12 mouse cellular contexts compared by ENCODE assay signal in the genomic region with DNA sequence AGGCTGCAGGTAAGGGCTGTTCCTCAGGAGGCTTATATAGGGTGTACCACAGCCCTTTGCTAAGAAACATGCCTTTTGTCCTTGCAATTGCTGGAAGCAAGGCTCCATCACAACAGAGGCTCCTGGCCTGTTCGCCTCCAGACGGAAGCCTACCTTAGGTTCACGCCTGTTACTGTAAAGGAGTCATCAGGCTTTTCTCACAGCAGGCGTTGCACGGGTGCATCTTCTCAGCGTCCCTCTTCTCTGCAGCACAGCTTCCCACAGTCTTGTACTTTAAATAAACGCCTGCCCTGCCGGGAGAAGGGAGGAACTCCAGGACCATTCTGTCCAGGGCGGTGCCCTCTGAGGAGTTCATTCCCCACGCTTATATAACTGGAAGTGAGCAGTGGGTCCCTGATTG.
DNase-seq lines count a peak whose midpoint lies in the region; ATAC-seq lines count a peak whose summit lies in the region.
"Had no signal": no experiment of that assay in that cellular context is flagged by ENCODE, and none has a peak within 500 bp of the region (broad histone marks: within the 10 kb centered on the region; RNA-seq: fewer than 3 reads in every experiment).

No protein-coding gene starts in this region.

- peak overlapping the region; percentile 10; the same call in 1 of the 2 replicates for H3K9ac ChIP-seq in heart, embryonic 14.5 days (ENCODE audit: low read length)
- no peak overlapping the region for H3K9ac ChIP-seq in midbrain, embryonic 13.5 days (replicated peaks)
- no peak overlapping the region for H3K9ac ChIP-seq in midbrain, embryonic 11.5 days (ENCODE audit: low read length)
- H3K9ac ChIP-seq in stomach, embryonic 14.5 days (replicated peaks; ENCODE audit: low read depth, low read length): no peak overlapping the region
- H3K9ac ChIP-seq: liver, embryonic 15.5 days had no signal

- no peak for ATAC-seq in heart, embryonic 14.5 days (ENCODE audit: insufficient number of reproducible peaks, insufficient read depth, low FRiP score, low read depth)
- 0 out of 2 replicates have a peak, but pooled peaks have one; percentile 13 for ATAC-seq in midbrain, embryonic 13.5 days
- ATAC-seq in midbrain, embryonic 11.5 days (ENCODE audit: low FRiP score): no peak
- peak; percentile 17; the same call in 1 of the 2 replicates for ATAC-seq in granulocyte monocyte progenitor cell, adult 5-6 weeks (replicated peaks; ENCODE audit: poor library complexity, severe bottlenecking)
- 0 out of 2 replicates have a peak, but pooled peaks have one; percentile 25 for ATAC-seq in stomach, embryonic 14.5 days (ENCODE audit: insufficient number of reproducible peaks, insufficient read depth, low FRiP score, low read depth)

- no peaks in the 10 kb centered on the region for H3K36me3 ChIP-seq in heart, embryonic 14.5 days (ENCODE audit: control insufficient read depth, insufficient read depth, low read length)
- no peaks in the 10 kb centered on the region for H3K36me3 ChIP-seq in midbrain, embryonic 13.5 days
- H3K36me3 ChIP-seq in midbrain, embryonic 11.5 days (ENCODE audit: control insufficient read depth, insufficient read depth, low read length): no peaks in the 10 kb centered on the region
- no peaks in the 10 kb centered on the region for H3K36me3 ChIP-seq in stomach, embryonic 14.5 days (ENCODE audit: control insufficient read depth, insufficient read depth, low read length)
- H3K36me3 ChIP-seq: liver, embryonic 15.5 days had no signal

- H3K4me2 ChIP-seq in heart, embryonic 14.5 days (ENCODE audit: low read length): no peak overlapping the region
- no peak overlapping the region for H3K4me2 ChIP-seq in midbrain, embryonic 13.5 days (replicated peaks)
- no peak overlapping the region for H3K4me2 ChIP-seq in midbrain, embryonic 11.5 days
- H3K4me2 ChIP-seq in stomach, embryonic 14.5 days (replicated peaks; ENCODE audit: low read depth, low read length): no peak overlapping the region
- H3K4me2 ChIP-seq: liver, embryonic 15.5 days had no signal

- peaks cover 26 to 60% of the 10 kb centered on the region in 2 experiments for H3K4me1 ChIP-seq in heart, embryonic 14.5 days (ENCODE audit: control insufficient read depth in 2 of 2, insufficient read depth in 2 of 2, low read length in 2 of 2)
- peaks cover 40% of the 10 kb centered on the region for H3K4me1 ChIP-seq in midbrain, embryonic 13.5 days (replicated peaks)
- H3K4me1 ChIP-seq in midbrain, embryonic 11.5 days (ENCODE audit: control insufficient read depth, insufficient read depth, low read length): peaks cover 8% of the 10 kb centered on the region; the same call in 1 of the 2 replicates
- peaks cover 26% of the 10 kb centered on the region for H3K4me1 ChIP-seq in stomach, embryonic 14.5 days (ENCODE audit: control insufficient read depth, insufficient read depth, low read length)
- H3K4me1 ChIP-seq: liver, embryonic 15.5 days had no signal

- 33% methylated on average over 10 of the region's 10 CpGs for WGBS in heart, embryonic 14.5 days
- 58% methylated on average over 10 of the region's 10 CpGs for WGBS in midbrain, embryonic 13.5 days
- 67% methylated on average over 10 of the region's 10 CpGs for WGBS in midbrain, embryonic 11.5 days
- 35% methylated on average over 10 of the region's 10 CpGs for WGBS in stomach, embryonic 14.5 days

- no peak for DNase-seq in heart, adult 8-10 months (ENCODE audit: low spot score)
- DNase-seq in midbrain, embryonic 11.5 days (ENCODE audit: low spot score, missing footprints): no peak
- DNase-seq in thymus, postnatal 36 days: no peak
- DNase-seq: gastrocnemius, postnatal 10 days; layer of hippocampus, postnatal 36 days; right cerebral cortex, postnatal 25 days; thymus, adult 2 months had no signal

- H3K9me3 ChIP-seq in heart, embryonic 14.5 days (ENCODE audit: control insufficient read depth, low read length): no peaks in the 10 kb centered on the region
- H3K9me3 ChIP-seq in midbrain, embryonic 13.5 days: no peaks in the 10 kb centered on the region
- no peaks in the 10 kb centered on the region for H3K9me3 ChIP-seq in midbrain, embryonic 11.5 days (ENCODE audit: control insufficient read depth, low read length)
- H3K9me3 ChIP-seq in stomach, embryonic 14.5 days (ENCODE audit: control insufficient read depth, low read depth, low read length): no peaks in the 10 kb centered on the region
- H3K9me3 ChIP-seq: liver, embryonic 15.5 days had no signal

- peak overlapping the region; percentile 0 to 49; a peak in 1 of 4 replicates for H3K27ac ChIP-seq in heart, embryonic 14.5 days (replicated peaks in 1 of 2; ENCODE audit: control insufficient read depth in 1 of 2, insufficient read depth in 1 of 2, low read depth in 2 of 2, low read length in 2 of 2)
- H3K27ac ChIP-seq in midbrain, embryonic 13.5 days: no peak overlapping the region
- H3K27ac ChIP-seq in midbrain, embryonic 11.5 days (ENCODE audit: low read depth, low read length): no peak overlapping the region
- peak overlapping the region; percentile 4; the same call in 1 of the 2 replicates for H3K27ac ChIP-seq in stomach, embryonic 14.5 days (ENCODE audit: low read length)
- H3K27ac ChIP-seq: liver, embryonic 15.5 days had no signal

- no peaks in the 10 kb centered on the region for H3K27me3 ChIP-seq in heart, embryonic 14.5 days (ENCODE audit: control insufficient read depth, insufficient read depth, low read length)
- H3K27me3 ChIP-seq in midbrain, embryonic 13.5 days: no peaks in the 10 kb centered on the region
- H3K27me3 ChIP-seq in midbrain, embryonic 11.5 days (ENCODE audit: control insufficient read depth, insufficient read depth, low read length): no peaks in the 10 kb centered on the region
- H3K27me3 ChIP-seq in stomach, embryonic 14.5 days (ENCODE audit: control insufficient read depth, insufficient read depth, low read length): no peaks in the 10 kb centered on the region
- H3K27me3 ChIP-seq: liver, embryonic 15.5 days had no signal

- no peak overlapping the region for H3K4me3 ChIP-seq in heart, embryonic 14.5 days (ENCODE audit: control insufficient read depth in 1 of 2, insufficient read depth in 1 of 2, low read depth in 1 of 2, low read length in 2 of 2)
- no peak overlapping the region for H3K4me3 ChIP-seq in midbrain, embryonic 13.5 days (replicated peaks)
- H3K4me3 ChIP-seq in midbrain, embryonic 11.5 days (ENCODE audit: low read depth, low read length): no peak overlapping the region
- H3K4me3 ChIP-seq in stomach, embryonic 14.5 days (ENCODE audit: low read depth, low read length): no peak overlapping the region
- H3K4me3 ChIP-seq: liver, embryonic 15.5 days had no signal

Comparison
In these comparisons a context has a peak if more than half of its experiments do, and no peak if none do; other contexts are left out.
1. ATAC-seq: peak in midbrain, embryonic 13.5 days (single experiment), granulocyte monocyte progenitor cell, adult 5-6 weeks (single experiment) and stomach, embryonic 14.5 days (single experiment); none in heart, embryonic 14.5 days (single experiment) and midbrain, embryonic 11.5 days (single experiment).
2. H3K27ac ChIP-seq: peak in heart, embryonic 14.5 days (2 of 2) and stomach, embryonic 14.5 days (single experiment); none in midbrain, embryonic 13.5 days (single experiment) and midbrain, embryonic 11.5 days (single experiment).